Mouse (Mus musculus): Measurements from ENCODE around the gene Tmem235. TPM values are rescaled to one million over a fixed set of nuclear protein-coding genes. Genes with fewer than 3 reads are reported as not detected.

Tmem235 gene
- polyA plus RNA-seq, 1 experiment = 0.04 TPM

- no peaks in the 10 kb centered on the region for H3K4me1 ChIP-seq (ENCODE audit: control insufficient read depth, insufficient read depth, low read length)
- H3K27ac ChIP-seq (ENCODE audit: insufficient read depth, low read length) = no peak overlapping the region
- TF ChIP-seq CTCF (IDR thresholded peaks at IDR 0.05; ENCODE audit: extremely low read depth, insufficient read depth, low read length) (no peak), POLR2A (IDR thresholded peaks at IDR 0.05; ENCODE audit: extremely low read depth, insufficient read depth, low read length) (no peak)
- H3K4me3 ChIP-seq (ENCODE audit: insufficient read depth, low read length) = no peak overlapping the region
These were observed 14.9 kb upstream of the Tmem235 start for GRCm38 (mm10) chr11:117845651-117846050.

GRCm38 (mm10) chr11:117846640-117847039, 13.9 kb upstream of the Tmem235 start:
- no peak for TF ChIP-seq POLR2A (IDR thresholded peaks at IDR 0.05; ENCODE audit: extremely low read depth, insufficient read depth, low read length)
- no peak for TF ChIP-seq CTCF (IDR thresholded peaks at IDR 0.05; ENCODE audit: extremely low read depth, insufficient read depth, low read length)
- no peak overlapping the region for H3K27ac ChIP-seq (ENCODE audit: insufficient read depth, low read length)
- H3K4me3 ChIP-seq (ENCODE audit: insufficient read depth, low read length) = no peak overlapping the region
- no peaks in the 10 kb centered on the region for H3K4me1 ChIP-seq (ENCODE audit: control insufficient read depth, insufficient read depth, low read length)

GRCm38 (mm10) chr11:117847593-117848215, 12.8 kb upstream of the Tmem235 start:
- Histone ChIP-seq H3K27ac (ENCODE audit: insufficient read depth, low read length) (0 out of 2 replicates have a peak overlapping the region, but pooled peaks have one; percentile 49), H3K4me1 (ENCODE audit: control insufficient read depth, insufficient read depth, low read length) (no peaks in the 10 kb centered on the region), H3K4me3 (ENCODE audit: insufficient read depth, low read length) (no peak overlapping the region; the same call in 1 of the 2 replicates)
- TF ChIP-seq CTCF (IDR thresholded peaks at IDR 0.05; ENCODE audit: extremely low read depth, insufficient read depth, low read length) = no peak

GRCm38 (mm10) chr11:117848271-117848984, 12.1 kb upstream of the Tmem235 start:
- peak overlapping the region; percentile 49 for H3K27ac ChIP-seq (ENCODE audit: insufficient read depth, low read length)
- no peak for TF ChIP-seq POLR2A (IDR thresholded peaks at IDR 0.05; ENCODE audit: extremely low read depth, insufficient read depth, low read length)
- TF ChIP-seq CTCF (IDR thresholded peaks at IDR 0.05; ENCODE audit: extremely low read depth, insufficient read depth, low read length) = no peak
- no peaks in the 10 kb centered on the region for H3K4me1 ChIP-seq (ENCODE audit: control insufficient read depth, insufficient read depth, low read length)
- peak overlapping the region; percentile 53 for H3K4me3 ChIP-seq (ENCODE audit: insufficient read depth, low read length)

GRCm38 (mm10) chr11:117848985-117849671, 11.4 kb upstream of the Tmem235 start, which contains the start of gene Birc5:
Gene Birc5 (plus strand): TSS chr11:117849251.
- no peaks in the 10 kb centered on the region for H3K4me1 ChIP-seq (ENCODE audit: control insufficient read depth, insufficient read depth, low read length)
- H3K4me3 ChIP-seq (ENCODE audit: insufficient read depth, low read length) = peak within 1 kb of the TSS; percentile 53
- peak; percentile 94 for TF ChIP-seq POLR2A (IDR thresholded peaks at IDR 0.05; ENCODE audit: extremely low read depth, insufficient read depth, low read length)
- no peak for TF ChIP-seq CTCF (IDR thresholded peaks at IDR 0.05; ENCODE audit: extremely low read depth, insufficient read depth, low read length)
- H3K27ac ChIP-seq (ENCODE audit: insufficient read depth, low read length) = peak within 1 kb of the TSS; percentile 49

GRCm38 (mm10) chr11:117852875-117853274, 7.7 kb upstream of the Tmem235 start:
- Histone ChIP-seq H3K27ac (ENCODE audit: insufficient read depth, low read length) (no peak overlapping the region), H3K4me3 (ENCODE audit: insufficient read depth, low read length) (no peak overlapping the region), H3K4me1 (ENCODE audit: control insufficient read depth, insufficient read depth, low read length) (no peaks in the 10 kb centered on the region)
- no peak for TF ChIP-seq CTCF (IDR thresholded peaks at IDR 0.05; ENCODE audit: extremely low read depth, insufficient read depth, low read length)
- TF ChIP-seq POLR2A (IDR thresholded peaks at IDR 0.05; ENCODE audit: extremely low read depth, insufficient read depth, low read length) = no peak

- no peak overlapping the region for H3K27ac ChIP-seq (ENCODE audit: insufficient read depth, low read length)
- TF ChIP-seq POLR2A (IDR thresholded peaks at IDR 0.05; ENCODE audit: extremely low read depth, insufficient read depth, low read length) (no peak), CTCF (IDR thresholded peaks at IDR 0.05; ENCODE audit: extremely low read depth, insufficient read depth, low read length) (no peak)
- H3K4me1 ChIP-seq (ENCODE audit: control insufficient read depth, insufficient read depth, low read length) = no peaks in the 10 kb centered on the region
- no peak overlapping the region for H3K4me3 ChIP-seq (ENCODE audit: insufficient read depth, low read length)
These were observed 6.3 kb upstream of the Tmem235 start for GRCm38 (mm10) chr11:117854241-117854640.

- Histone ChIP-seq H3K4me3 (ENCODE audit: insufficient read depth, low read length) (no peak overlapping the region), H3K4me1 (ENCODE audit: control insufficient read depth, insufficient read depth, low read length) (no peaks in the 10 kb centered on the region), H3K27ac (ENCODE audit: insufficient read depth, low read length) (no peak overlapping the region)
- TF ChIP-seq POLR2A (IDR thresholded peaks at IDR 0.05; ENCODE audit: extremely low read depth, insufficient read depth, low read length) (no peak), CTCF (IDR thresholded peaks at IDR 0.05; ENCODE audit: extremely low read depth, insufficient read depth, low read length) (no peak)
These were observed 5.2 kb upstream of the Tmem235 start for GRCm38 (mm10) chr11:117855360-117855759.

GRCm38 (mm10) chr11:117855975-117856374, 4.6 kb upstream of the Tmem235 start:
- no peak for TF ChIP-seq CTCF (IDR thresholded peaks at IDR 0.05; ENCODE audit: extremely low read depth, insufficient read depth, low read length)
- TF ChIP-seq POLR2A (IDR thresholded peaks at IDR 0.05; ENCODE audit: extremely low read depth, insufficient read depth, low read length) = no peak
- Histone ChIP-seq H3K27ac (ENCODE audit: insufficient read depth, low read length) (no peak overlapping the region), H3K4me1 (ENCODE audit: control insufficient read depth, insufficient read depth, low read length) (no peaks in the 10 kb centered on the region), H3K4me3 (ENCODE audit: insufficient read depth, low read length) (no peak overlapping the region)

Measured in cortical plate, adult 2 months (tissue).